Mouse (Mus musculus): Measurements from ENCODE around the gene Scamp1.

- TF ChIP-seq POLR2A (IDR thresholded peaks at IDR 0.05; ENCODE audit: borderline replicate concordance, extremely low read depth, low read depth, low read length), result no peak
- TF ChIP-seq CTCF (IDR thresholded peaks at IDR 0.05; ENCODE audit: insufficient read depth, low read length), result no peak
These were observed 46.2 kb downstream of the Scamp1 start for GRCm38 (mm10) chr13:94239488-94239887.

Measured in lung, adult 2 months (tissue).